8 mouse cellular contexts compared by ENCODE assay signal in genomic region chr2:26315925-26316311, GRCm38 (mm10). TPM values are rescaled to one million over a fixed set of nuclear protein-coding genes. Genes with fewer than 3 reads are reported as not detected.
DNase-seq lines count a peak whose midpoint lies in the region; ATAC-seq lines count a peak whose summit lies in the region.

No protein-coding gene starts in this region.

- H3K27me3 ChIP-seq in neural tube, embryonic 15.5 days (replicated peaks), result no peaks in the 10 kb centered on the region

- H3K36me3 ChIP-seq in neural tube, embryonic 15.5 days, result no peaks in the 10 kb centered on the region

- DNase-seq in right cerebral cortex, postnatal 4 days, result peak; percentile 55
- DNase-seq in right cerebral cortex, postnatal 36 days (ENCODE audit: low spot score in 2 of 2), result no peak
- peak; percentile 91 for DNase-seq in cerebellum, adult 9-10 months
- DNase-seq in gastrocnemius, postnatal 25 days, result peak; percentile 47
- peak; percentile 57 for DNase-seq in kidney, adult 18-20 months
- peak; percentile 58 to 74 for DNase-seq in lung, adult 18-20 months

- ATAC-seq in neural tube, embryonic 15.5 days (ENCODE audit: low FRiP score), result peak; percentile 48
- no peak for ATAC-seq in activated CD4-positive, CD25-positive, alpha-beta regulatory T cell, adult 4 months

- peak overlapping the region; percentile 87 for H3K4me3 ChIP-seq in neural tube, embryonic 15.5 days (replicated peaks)

- peak overlapping the region; percentile 97 for H3K27ac ChIP-seq in neural tube, embryonic 15.5 days (replicated peaks)

- H3K4me1 ChIP-seq in neural tube, embryonic 15.5 days, result peaks cover 63% of the 10 kb centered on the region

- no peaks in the 10 kb centered on the region for H3K9me3 ChIP-seq in neural tube, embryonic 15.5 days (replicated peaks)

- peak overlapping the region; percentile 99 for H3K9ac ChIP-seq in neural tube, embryonic 15.5 days (replicated peaks)

- under 1% methylated on average over 11 of the region's 11 CpGs for WGBS in neural tube, embryonic 15.5 days

- H3K4me2 ChIP-seq in neural tube, embryonic 15.5 days, result peak overlapping the region; percentile 93

RNA-seq across cellular contexts. Expression of gene Gpsm1, which starts 0.6 kb away (rescaled TPM):
- total RNA-seq in gastrocnemius, postnatal 25 days (2021), result 1 to 10 TPM; 3.1 TPM
- polyA plus RNA-seq in neural tube, embryonic 15.5 days (2015; fragmentation: Nextera tagmentation; extraction: Ambion mirVana), result 130 and 158 TPM in 2 replicates
- polyA plus RNA-seq in activated CD4-positive, CD25-positive, alpha-beta regulatory T cell, adult 4 months (2017; shearing (Covaris generic)), result 1 to 10 TPM; 1.8 to 2.7 TPM

RNA-seq across cellular contexts. Expression of gene Ccdc187, which starts 21.6 kb away (rescaled TPM):
- under 1 TPM in 1 of 2 experiments, not detected in 1; 0.03 TPM for total RNA-seq in gastrocnemius, postnatal 25 days (2021)
- 0.03 and 0.11 TPM in 2 replicates for polyA plus RNA-seq in neural tube, embryonic 15.5 days (2015; fragmentation: Nextera tagmentation; extraction: Ambion mirVana)
- polyA plus RNA-seq in activated CD4-positive, CD25-positive, alpha-beta regulatory T cell, adult 4 months (2017; shearing (Covaris generic)), result not detected

RNA-seq across cellular contexts. Expression of gene Dnlz, which starts 36.0 kb away (rescaled TPM):
- 10 to 100 TPM; 18.3 to 18.7 TPM for total RNA-seq in gastrocnemius, postnatal 25 days (2021)
- 29.8 and 33.4 TPM in 2 replicates for polyA plus RNA-seq in neural tube, embryonic 15.5 days (2015; fragmentation: Nextera tagmentation; extraction: Ambion mirVana)
- polyA plus RNA-seq in activated CD4-positive, CD25-positive, alpha-beta regulatory T cell, adult 4 months (2017; shearing (Covaris generic)), result 1 to 10 TPM; 6.5 to 7.4 TPM

RNA-seq across cellular contexts. Expression of gene Card9, which starts 44.8 kb away (rescaled TPM):
- under 1 TPM; 0.46 to 0.56 TPM for total RNA-seq in gastrocnemius, postnatal 25 days (2021)
- 2.1 and 2.5 TPM in 2 replicates for polyA plus RNA-seq in neural tube, embryonic 15.5 days (2015; fragmentation: Nextera tagmentation; extraction: Ambion mirVana)
- 1 to 10 TPM; 1.5 to 2.3 TPM for polyA plus RNA-seq in activated CD4-positive, CD25-positive, alpha-beta regulatory T cell, adult 4 months (2017; shearing (Covaris generic))

Comparison
In these comparisons a context has a peak if more than half of its experiments do, and no peak if none do; other contexts are left out.
1. DNase-seq: peak in right cerebral cortex, postnatal 4 days (single experiment), cerebellum, adult 9-10 months (single experiment), gastrocnemius, postnatal 25 days (single experiment), kidney, adult 18-20 months (single experiment) and lung, adult 18-20 months (2 of 2); none in right cerebral cortex, postnatal 36 days (0 of 2).
2. RNA of gene Gpsm1, which starts 0.6 kb away (polyA plus RNA-seq): 130 to 158 TPM in neural tube, embryonic 15.5 days; 1.8 to 2.7 TPM in activated CD4-positive, CD25-positive, alpha-beta regulatory T cell, adult 4 months; every median in the first group is over 10 times any median in the second.